Mouse (Mus musculus): ENCODE measurements around the gene Arhgap1.

The Arhgap1 gene

GRCm38 (mm10) chr2:91646733-91647132 lies 2.9 kb upstream of the Arhgap1 start:
- DNase-seq (ENCODE audit: low read depth, low spot score): peak; percentile 72

GRCm38 (mm10) chr2:91649152-91649551 lies 508 bp upstream of the Arhgap1 start:
- DNase-seq (ENCODE audit: low read depth, low spot score): no peak

GRCm38 (mm10) chr2:91650360-91650995 lies 818 bp downstream of the Arhgap1 start:
- DNase-seq (ENCODE audit: low read depth, low spot score): no peak

- DNase-seq (ENCODE audit: low read depth, low spot score): no peak
Measured at GRCm38 (mm10) chr2:91651458-91652258, 2.0 kb downstream of the Arhgap1 start.

- no peak for DNase-seq (ENCODE audit: low read depth, low spot score)
Measured at GRCm38 (mm10) chr2:91652863-91653262, 3.2 kb downstream of the Arhgap1 start.

GRCm38 (mm10) chr2:91655388-91655787 lies 5.7 kb downstream of the Arhgap1 start:
- no peak for DNase-seq (ENCODE audit: low read depth, low spot score)

GRCm38 (mm10) chr2:91655827-91656226 lies 6.2 kb downstream of the Arhgap1 start:
- DNase-seq (ENCODE audit: low read depth, low spot score): no peak

- DNase-seq (ENCODE audit: low read depth, low spot score): no peak
Measured at GRCm38 (mm10) chr2:91656774-91657173, 7.1 kb downstream of the Arhgap1 start.

GRCm38 (mm10) chr2:91659657-91660056 lies 10.0 kb downstream of the Arhgap1 start:
- DNase-seq (ENCODE audit: low read depth, low spot score): no peak

- DNase-seq (ENCODE audit: low read depth, low spot score): no peak
Measured at GRCm38 (mm10) chr2:91660981-91661380, 11.3 kb downstream of the Arhgap1 start.

GRCm38 (mm10) chr2:91664780-91665179 lies 15.1 kb downstream of the Arhgap1 start:
- no peak for DNase-seq (ENCODE audit: low read depth, low spot score)

GRCm38 (mm10) chr2:91666386-91666910 lies 16.8 kb downstream of the Arhgap1 start:
- DNase-seq (ENCODE audit: low read depth, low spot score): no peak

GRCm38 (mm10) chr2:91667747-91668146 lies 18.1 kb downstream of the Arhgap1 start:
- no peak for DNase-seq (ENCODE audit: low read depth, low spot score)

- no peak for DNase-seq (ENCODE audit: low read depth, low spot score)
Measured at GRCm38 (mm10) chr2:91669326-91669725, 19.7 kb downstream of the Arhgap1 start.

GRCm38 (mm10) chr2:91670038-91670437 lies 20.4 kb downstream of the Arhgap1 start:
- DNase-seq (ENCODE audit: low read depth, low spot score): no peak

- no peak for DNase-seq (ENCODE audit: low read depth, low spot score)
Measured at GRCm38 (mm10) chr2:91673587-91673986, 23.9 kb downstream of the Arhgap1 start.

GRCm38 (mm10) chr2:91674895-91675294 lies 25.2 kb downstream of the Arhgap1 start:
- no peak for DNase-seq (ENCODE audit: low read depth, low spot score)

- no peak for DNase-seq (ENCODE audit: low read depth, low spot score)
Measured at GRCm38 (mm10) chr2:91676420-91676819, 26.8 kb downstream of the Arhgap1 start.

- DNase-seq (ENCODE audit: low read depth, low spot score): no peak
Measured at GRCm38 (mm10) chr2:91676961-91677360, 27.3 kb downstream of the Arhgap1 start.

GRCm38 (mm10) chr2:91682850-91683249 lies 33.2 kb downstream of the Arhgap1 start:
- peak; percentile 38 for DNase-seq (ENCODE audit: low read depth, low spot score)

- DNase-seq (ENCODE audit: low read depth, low spot score): no peak
Measured at GRCm38 (mm10) chr2:91683919-91684318, 34.3 kb downstream of the Arhgap1 start.

- DNase-seq (ENCODE audit: low read depth, low spot score): no peak
Measured at GRCm38 (mm10) chr2:91689452-91689851, 39.8 kb downstream of the Arhgap1 start.
